Mouse (Mus musculus) c-Kit-positive CD71-positive TER-119-negative erythroid progenitor cells, embryonic 14.5 days (primary cell): ENCODE data around the gene Gm8773.

Experiments used
- DNase-seq: peaks from one replicate; pipeline ENCODE4 v3.0.0-alpha.2; 2013; ENCODE audit warnings: low read depth

The Gm8773 gene

GRCm38 (mm10) chr5:5573749-5574317 is at the start of gene Gm8773:
TSS of gene Gm8773 (plus strand) at chr5:5573799.
- DNase-seq = peak; percentile 15

- DNase-seq = no peak
These were observed 39.8 kb upstream of the Gm8773 start for GRCm38 (mm10) chr5:5533656-5534420.

GRCm38 (mm10) chr5:5536131-5536530 is 37.5 kb upstream of the Gm8773 start:
- DNase-seq = no peak

- DNase-seq = no peak
These were observed 33.8 kb upstream of the Gm8773 start for GRCm38 (mm10) chr5:5539771-5540170.

GRCm38 (mm10) chr5:5540385-5540784 is 33.2 kb upstream of the Gm8773 start:
- no peak for DNase-seq

GRCm38 (mm10) chr5:5551110-5551509 is 22.5 kb upstream of the Gm8773 start:
- DNase-seq = no peak

- DNase-seq = peak; percentile 76
These were observed 14.4 kb upstream of the Gm8773 start, which contains the start of gene Gtpbp10 for GRCm38 (mm10) chr5:5559079-5559740. TSS of gene Gtpbp10 (minus strand) at chr5:5559538.

- DNase-seq = no peak
These were observed 13.8 kb upstream of the Gm8773 start for GRCm38 (mm10) chr5:5559798-5560197.

GRCm38 (mm10) chr5:5561041-5561706 is 12.4 kb upstream of the Gm8773 start:
- no peak for DNase-seq

- DNase-seq = no peak
These were observed 11.2 kb upstream of the Gm8773 start for GRCm38 (mm10) chr5:5562435-5562834.

- DNase-seq = no peak
These were observed 14.1 kb downstream of the Gm8773 start for GRCm38 (mm10) chr5:5587686-5588085.

GRCm38 (mm10) chr5:5610540-5610939 is 36.9 kb downstream of the Gm8773 start:
- DNase-seq = no peak

GRCm38 (mm10) chr5:5618329-5618728 is 44.7 kb downstream of the Gm8773 start:
- DNase-seq = no peak

GRCm38 (mm10) chr5:5625491-5625890 is 51.9 kb downstream of the Gm8773 start:
- no peak for DNase-seq
